Mouse (Mus musculus) hematopoietic multipotent progenitor cell, adult 10-12 weeks (in vitro differentiated cells): ENCODE measurements around the gene Gm527. TPM values are rescaled to one million over a fixed set of nuclear protein-coding genes. Genes with fewer than 3 reads are reported as not detected.

Source experiments
- polyA plus RNA-seq: library from polyadenylated mRNA; stranded (reverse); fragments of >175 nt; gene quantifications from 2 replicates; pipeline ENCODE4 v1.2.3, GENCODE M21; 2012; ENCODE audit warnings: low replicate concordance

Gm527 gene
- 1.1 and 2.3 TPM in 2 replicates for polyA plus RNA-seq

DNA sequence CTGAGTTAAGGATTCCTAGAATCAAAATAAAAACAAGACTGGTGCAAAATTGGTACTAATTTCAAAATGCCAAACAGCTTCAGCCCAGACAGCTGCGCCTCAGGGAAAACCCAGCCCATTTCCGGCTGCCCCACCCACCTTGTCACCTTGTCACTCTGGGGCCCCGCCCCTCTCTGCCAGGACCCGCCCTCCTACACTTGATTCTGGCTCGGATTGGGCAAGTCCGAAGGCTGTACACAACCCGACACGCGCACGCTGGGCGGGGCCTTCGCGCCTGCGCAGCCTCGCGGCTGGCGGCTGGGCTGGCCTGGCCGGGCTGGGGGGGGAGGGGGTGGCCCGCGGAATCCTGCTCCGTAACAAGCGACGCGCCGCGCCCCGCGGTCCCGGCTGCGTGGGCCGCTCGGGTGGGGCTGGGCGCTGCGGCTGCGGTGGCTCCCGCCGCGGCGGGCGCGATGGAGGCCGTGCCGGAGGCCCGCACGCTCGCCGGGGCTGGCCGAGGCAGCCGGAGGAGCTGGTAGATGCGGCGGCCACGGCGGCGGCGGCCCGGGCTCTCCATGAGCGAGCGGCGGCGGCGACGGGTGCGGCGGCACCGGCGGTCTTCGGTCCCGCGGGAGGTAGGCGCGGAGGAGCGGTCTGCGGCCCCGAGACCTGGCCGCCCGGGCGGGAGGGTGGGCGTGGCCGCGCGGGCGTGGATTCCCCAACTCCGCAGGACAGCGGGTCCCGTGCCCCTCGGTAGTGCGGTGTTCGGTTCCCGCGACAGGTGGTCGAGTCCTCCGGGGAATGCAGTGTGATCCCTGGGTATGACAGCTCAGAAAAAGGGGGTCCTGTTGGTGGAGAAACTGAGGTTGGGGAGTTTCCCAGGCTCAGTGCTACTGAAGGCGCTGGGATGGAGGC, at the start of gene Gm527:
Gm527 (plus strand) TSS at position 329 of the 894 bp plus-strand sequence.

DNA sequence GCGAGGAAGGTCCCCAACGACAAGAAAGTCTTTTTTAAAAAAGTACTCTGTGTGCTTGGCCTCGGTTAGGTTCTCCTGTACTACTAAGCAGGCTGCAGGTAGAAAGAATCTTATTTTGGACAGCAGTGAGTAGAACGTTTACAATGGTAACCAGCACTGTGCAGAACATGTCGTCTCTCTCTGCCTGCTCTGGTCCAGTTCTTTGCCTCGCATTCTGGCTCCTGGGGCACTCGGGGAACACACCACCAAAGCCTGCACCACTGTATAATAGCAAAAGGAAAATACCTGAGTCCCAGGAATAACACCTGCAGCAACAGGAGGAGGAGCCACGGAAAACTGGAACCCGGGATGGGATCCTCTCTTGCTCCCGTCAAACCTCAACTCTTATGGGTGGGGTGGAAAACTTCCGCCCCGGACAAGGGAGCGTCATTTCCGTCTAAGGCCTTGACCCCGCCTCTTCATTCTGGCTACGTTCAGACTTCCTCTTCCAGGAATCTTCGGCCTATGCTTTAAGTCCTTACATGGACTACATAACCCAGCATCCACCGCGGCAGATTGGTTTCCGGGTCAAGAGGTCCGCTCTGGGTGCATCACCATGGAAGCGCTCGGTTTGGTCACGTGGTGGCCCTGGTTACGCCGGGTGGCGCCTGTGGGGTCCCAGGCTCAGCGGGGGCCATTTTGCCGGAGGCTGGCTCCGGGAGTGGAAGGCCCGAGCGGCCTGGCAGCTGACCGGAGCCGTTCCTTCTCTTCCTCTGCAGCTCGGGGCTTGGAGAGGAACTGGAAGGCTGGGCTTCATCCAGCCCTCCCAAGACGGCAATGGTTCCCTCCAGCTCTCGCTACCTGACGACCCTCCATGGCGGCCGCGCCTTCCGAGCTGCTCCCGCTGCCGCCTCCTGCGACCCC, 47.7 kb downstream of the Gm527 start, which contains the start of the genes Klhl28 and Togaram1:
Klhl28 (minus strand) TSS at position 411 of the 903 bp plus-strand sequence.
Togaram1 (plus strand) TSS at position 681 of the 903 bp plus-strand sequence.

Other genes starting within 250 kb of the Gm527 start
- 1.3 and 2.9 TPM in 2 replicates for gene Klhl28, start 47.6 kb downstream of the Gm527 start, polyA plus RNA-seq
- 5.2 and 7.8 TPM in 2 replicates for gene Togaram1, start 47.9 kb downstream of the Gm527 start, polyA plus RNA-seq
- 14.3 and 15.9 TPM in 2 replicates for gene Prpf39, start 118.4 kb downstream of the Gm527 start, polyA plus RNA-seq
- 19.3 and 135 TPM in 2 replicates for gene Fkbp3, start 156.1 kb downstream of the Gm527 start, polyA plus RNA-seq
- gene Fancm, start 157.7 kb downstream of the Gm527 start, polyA plus RNA-seq, result 1.5 and 5.3 TPM in 2 replicates